Mouse (Mus musculus) CD4-positive, CD25-positive, alpha-beta regulatory T cell (primary cell): ENCODE measurements around the gene Acod1. TPM values are rescaled to one million over a fixed set of nuclear protein-coding genes. Genes with fewer than 3 reads are reported as not detected.

ENCODE experiments used
- polyA plus RNA-seq: library from polyadenylated mRNA; unstranded; fragments of 100-300 nt; shearing (Covaris generic); gene quantifications from one replicate; pipeline ENCODE4 v1.2.1, GENCODE M21; 2017

Acod1 gene
- not detected for polyA plus RNA-seq

GRCm38 (mm10) chr14:103046677-103047076 lies at the start of gene Acod1:
Gene Acod1, plus strand, starts transcription at chr14:103046977.

GRCm38 (mm10) chr14:103069864-103070611 lies 23.3 kb downstream of the Acod1 start, which contains the start of gene Cln5:
Gene Cln5, plus strand, starts transcription at chr14:103070216.

GRCm38 (mm10) chr14:103099238-103099933 lies 52.6 kb downstream of the Acod1 start, which contains the start of gene Fbxl3:
Gene Fbxl3, minus strand, starts transcription at chr14:103099566.

Other genes with a start within 250 kb of the Acod1 start
- gene Kctd12, start 64.3 kb upstream of the Acod1 start, polyA plus RNA-seq = 1.5 TPM
- 39.2 TPM for gene Cln5, start 23.2 kb downstream of the Acod1 start, polyA plus RNA-seq
- gene Fbxl3, start 52.6 kb downstream of the Acod1 start, polyA plus RNA-seq = 93.4 TPM